Mouse (Mus musculus) olfactory bulb, adult 2 months (tissue): ENCODE results near the gene Myo1g.

ENCODE experiments used
- CTCF ChIP-seq: fragments of 200-500 bp; IDR thresholded peaks from 2 replicates; pipeline ENCODE4 v1.5.1; 2012; ENCODE audit warnings: low read depth, mild to moderate bottlenecking, low read length, moderate library complexity; ENCODE audit not compliant: insufficient read depth
- POLR2A ChIP-seq: fragments of 200-500 bp; IDR thresholded peaks from 2 replicates; pipeline ENCODE4 v1.6.1; 2012; ENCODE audit warnings: mild to moderate bottlenecking, low read depth, low read length, moderate library complexity; ENCODE audit not compliant: insufficient read depth

DNA sequence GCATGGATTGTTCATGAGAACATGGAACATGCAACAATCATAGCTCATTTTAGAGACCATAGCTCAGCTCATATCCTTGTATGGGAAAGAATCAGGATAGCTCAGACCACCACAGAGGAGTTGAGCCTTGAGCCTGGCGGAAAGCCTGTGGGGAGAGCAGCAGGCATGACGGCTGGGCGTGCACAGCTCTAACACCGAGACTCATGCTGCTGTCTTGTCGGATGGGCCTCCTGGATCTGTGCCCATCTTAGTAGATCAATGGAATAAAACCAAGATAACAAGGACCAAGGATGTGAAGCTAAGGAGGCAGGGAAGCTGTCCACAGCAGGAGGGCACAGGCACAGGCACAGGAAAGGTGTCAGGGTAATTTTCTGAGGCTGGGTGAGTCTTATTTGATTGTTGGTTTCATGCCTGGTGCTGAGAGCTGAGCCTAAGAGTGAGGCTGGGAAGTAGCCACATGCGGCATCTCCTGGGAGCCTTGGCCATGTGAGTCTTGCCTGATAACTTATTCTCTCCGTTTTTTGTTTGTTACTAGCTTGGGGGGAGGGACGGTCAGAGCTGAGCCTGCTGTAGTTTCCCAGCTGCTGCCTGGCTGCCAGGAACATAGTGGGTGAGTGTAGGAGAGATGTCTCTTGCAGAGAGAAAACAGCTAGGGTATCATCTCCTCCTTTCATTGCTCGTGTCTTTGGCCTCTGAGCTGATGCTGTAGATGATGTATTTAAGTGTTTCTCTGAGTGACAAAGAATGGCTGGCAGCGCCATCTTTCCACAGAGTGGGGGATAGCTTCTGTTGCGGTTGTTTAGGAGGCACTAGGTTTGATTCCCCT lies 48.0 kb upstream of the Myo1g start:
- TF ChIP-seq CTCF (no peak), POLR2A (no peak)
